Mouse (Mus musculus) neural tube, embryonic 12.5 days (tissue): ENCODE data around the gene Gpr1. TPM values are rescaled to one million over a fixed set of nuclear protein-coding genes. Genes with fewer than 3 reads are reported as not detected.

Experiments used
- ATAC-seq: fragments of 200-750 bp; cut with Nextera tagmentation; 2 replicates; pipeline ENCODE4 v1.8.0; 2017; ENCODE audit warnings: low read depth, mild to moderate bottlenecking, moderate TSS enrichment, moderate library complexity; ENCODE audit not compliant: low FRiP score
- H3K27ac ChIP-seq: fragments of 300-500 bp; sonication (generic); 2 replicates; pipeline ENCODE4 v1.5.1; 2016
- H3K27me3 ChIP-seq: fragments of 300-500 bp; sonication (generic); replicated peaks from 2 replicates; pipeline ENCODE4 v1.6.1; 2016; ENCODE audit warnings: mild to moderate bottlenecking
- H3K36me3 ChIP-seq: fragments of 300-500 bp; sonication (generic); 2 replicates; pipeline ENCODE4 v1.6.1; 2016; ENCODE audit warnings: mild to moderate bottlenecking
- H3K4me1 ChIP-seq: fragments of 300-500 bp; sonication (generic); 2 replicates; pipeline ENCODE4 v1.6.1; 2016
- H3K4me2 ChIP-seq: fragments of 300-500 bp; sonication (generic); replicated peaks from 2 replicates; pipeline ENCODE4 v1.6.1; 2016; ENCODE audit warnings: mild to moderate bottlenecking
- H3K4me3 ChIP-seq: fragments of 300-500 bp; sonication (generic); 2 replicates; pipeline ENCODE4 v1.5.1; 2016
- H3K9ac ChIP-seq: fragments of 300-500 bp; sonication (generic); 2 replicates; pipeline ENCODE4 v1.6.1; 2016; ENCODE audit warnings: mild to moderate bottlenecking
- H3K9me3 ChIP-seq: fragments of 300-500 bp; sonication (generic); 2 replicates; pipeline ENCODE4 v1.6.1; 2016; ENCODE audit warnings: mild to moderate bottlenecking
- whole genome bisulfite sequencing: fragments of 180-500 bp; shearing (Covaris S2); methylation state at CpG from one replicate; pipeline ENCODE4 v1.1.7; 2016; 5-methylcytosine and 5-hydroxymethylcytosine counted together
- polyA plus RNA-seq: library from polyadenylated mRNA; unstranded; fragments of >200 nt; fragmentation: Nextera tagmentation; extraction: Ambion mirVana; gene quantifications from 2 replicates; pipeline ENCODE4 v1.2.1, GENCODE M21; 2016

The Gpr1 gene
- polyA plus RNA-seq, 1 experiment from 2014 or later: 0.35 TPM

- Histone ChIP-seq H3K36me3 (no peaks in the 10 kb centered on the region), H3K27me3 (peaks cover 40% of the 10 kb centered on the region), H3K27ac (no peak overlapping the region), H3K4me3 (peak overlapping the region; percentile 31), H3K4me2 (peak overlapping the region; percentile 65), H3K9ac (peak overlapping the region; percentile 45; the same call in 1 of the 2 replicates), H3K4me1 (0 out of 2 replicates have a peak, but pooled peaks cover 8% of the 10 kb centered on the region), H3K9me3 (no peaks in the 10 kb centered on the region)
- no peak for ATAC-seq
- 3% methylated on average over 44 of the region's 44 CpGs for WGBS
These were observed 34.1 kb upstream of the Gpr1 start for GRCm38 (mm10) chr1:63248360-63248851.

GRCm38 (mm10) chr1:63247831-63248359 is 33.6 kb upstream of the Gpr1 start:
- Histone ChIP-seq H3K36me3 (no peaks in the 10 kb centered on the region), H3K4me1 (0 out of 2 replicates have a peak, but pooled peaks cover 8% of the 10 kb centered on the region), H3K9ac (peak overlapping the region; percentile 45; the same call in 1 of the 2 replicates), H3K4me3 (peak overlapping the region; percentile 31), H3K9me3 (no peaks in the 10 kb centered on the region), H3K27ac (no peak overlapping the region), H3K27me3 (peaks cover 40% of the 10 kb centered on the region), H3K4me2 (peak overlapping the region; percentile 65)
- WGBS: under 1% methylated on average over 18 of the region's 18 CpGs
- ATAC-seq: 0 out of 2 replicates have a peak, but pooled peaks have one; percentile 46

GRCm38 (mm10) chr1:63246862-63247521 is 32.6 kb upstream of the Gpr1 start:
- Histone ChIP-seq H3K9me3 (no peaks in the 10 kb centered on the region), H3K9ac (no peak overlapping the region), H3K27me3 (peaks cover 33% of the 10 kb centered on the region), H3K27ac (no peak overlapping the region), H3K4me3 (peak overlapping the region; percentile 13; the same call in 1 of the 2 replicates), H3K4me1 (0 out of 2 replicates have a peak, but pooled peaks cover 8% of the 10 kb centered on the region), H3K4me2 (peak overlapping the region; percentile 65), H3K36me3 (no peaks in the 10 kb centered on the region)
- peak; percentile 77 for ATAC-seq
- 2% methylated on average over 16 of the region's 16 CpGs for WGBS

GRCm38 (mm10) chr1:63243854-63244253 is 29.5 kb upstream of the Gpr1 start:
- H3K9me3 ChIP-seq: no peaks in the 10 kb centered on the region
- H3K4me3 ChIP-seq: no peak overlapping the region
- WGBS: 66% methylated on average over 4 of the region's 4 CpGs
- H3K4me2 ChIP-seq: no peak overlapping the region
- peaks cover 12% of the 10 kb centered on the region for H3K27me3 ChIP-seq
- no peaks in the 10 kb centered on the region for H3K36me3 ChIP-seq
- H3K4me1 ChIP-seq: 0 out of 2 replicates have a peak, but pooled peaks cover 8% of the 10 kb centered on the region
- ATAC-seq: no peak
- H3K27ac ChIP-seq: no peak overlapping the region
- H3K9ac ChIP-seq: no peak overlapping the region

DNA sequence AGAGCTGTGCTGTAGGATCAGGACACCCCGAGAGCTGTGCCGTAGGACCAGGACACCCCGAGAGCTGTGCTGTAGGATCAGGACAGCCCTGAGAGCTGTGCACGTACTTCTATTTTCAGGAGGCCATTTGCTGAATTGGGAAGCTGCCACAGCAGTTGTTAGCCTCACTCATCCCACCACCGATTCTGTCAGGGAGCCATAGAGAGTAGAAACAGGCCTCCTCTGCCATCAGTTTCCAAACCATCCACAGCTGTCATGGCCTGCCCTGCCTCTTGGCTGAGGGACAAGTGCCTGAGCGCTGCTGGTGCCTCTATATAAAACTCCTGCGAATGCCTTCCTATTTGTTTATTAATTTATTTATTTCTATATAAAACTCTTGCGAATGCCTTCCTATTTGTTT is 25.4 kb upstream of the Gpr1 start:
- 85% methylated on average over 8 of the region's 8 CpGs for WGBS

GRCm38 (mm10) chr1:63239305-63239704 is 25.0 kb upstream of the Gpr1 start:
- Histone ChIP-seq H3K4me1 (no peaks in the 10 kb centered on the region), H3K9me3 (no peaks in the 10 kb centered on the region), H3K27me3 (no peaks in the 10 kb centered on the region), H3K4me2 (no peak overlapping the region), H3K27ac (no peak overlapping the region), H3K36me3 (no peaks in the 10 kb centered on the region), H3K9ac (no peak overlapping the region), H3K4me3 (no peak overlapping the region)
- WGBS: 67% methylated on average over 4 of the region's 4 CpGs
- no peak for ATAC-seq

More for the DNA sequence above, 25.4 kb upstream of the Gpr1 start:
- Histone ChIP-seq H3K27me3 (no peaks in the 10 kb centered on the region), H3K9ac (no peak overlapping the region), H3K4me1 (no peaks in the 10 kb centered on the region), H3K9me3 (no peaks in the 10 kb centered on the region), H3K27ac (no peak overlapping the region), H3K4me3 (no peak overlapping the region), H3K36me3 (no peaks in the 10 kb centered on the region), H3K4me2 (no peak overlapping the region)
- ATAC-seq: no peak

DNA sequence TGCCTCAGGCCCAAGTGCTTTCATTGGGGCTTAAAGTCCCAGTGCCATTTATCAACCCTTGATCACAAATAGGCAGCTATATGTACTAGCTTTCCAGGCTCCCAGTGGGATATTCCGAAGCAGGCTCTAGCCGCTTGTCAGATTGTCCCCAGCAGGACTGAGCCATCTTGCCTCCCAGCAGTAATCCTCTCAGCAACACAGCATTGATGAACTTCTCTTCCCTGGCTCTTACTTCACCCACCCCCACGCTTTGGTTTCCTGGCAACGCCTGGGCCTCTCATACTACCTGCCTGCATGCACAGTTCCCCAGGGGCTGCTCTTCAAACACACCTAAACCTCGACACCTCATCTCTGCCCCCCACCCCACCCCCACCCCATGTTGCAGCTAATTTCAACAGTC is 23.0 kb upstream of the Gpr1 start:
- Histone ChIP-seq H3K9me3 (no peaks in the 10 kb centered on the region), H3K36me3 (no peaks in the 10 kb centered on the region), H3K4me2 (no peak overlapping the region), H3K9ac (no peak overlapping the region), H3K4me1 (no peaks in the 10 kb centered on the region), H3K27ac (no peak overlapping the region), H3K27me3 (no peaks in the 10 kb centered on the region), H3K4me3 (no peak overlapping the region)
- no peak for ATAC-seq
- WGBS: 26% methylated on average over 5 of the region's 5 CpGs

DNA sequence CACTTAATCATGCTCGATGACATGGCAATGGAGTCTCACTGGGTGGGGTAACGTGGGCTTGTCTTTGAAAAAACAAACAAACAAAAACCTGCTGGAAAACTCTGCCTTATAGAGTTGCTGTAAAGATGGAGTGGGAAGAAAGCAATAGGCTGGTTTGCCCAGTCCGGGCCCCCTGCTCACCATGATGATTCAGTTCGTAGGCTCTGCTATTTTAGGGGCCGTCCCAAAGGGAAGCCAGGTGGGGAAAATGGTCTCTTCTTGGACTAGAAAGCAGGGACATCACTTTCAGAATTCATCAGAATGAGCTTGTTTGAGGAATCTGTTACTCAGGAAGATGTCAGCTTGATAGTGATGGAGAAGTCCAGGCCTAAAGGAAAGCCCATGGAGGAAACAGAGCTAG is 12.9 kb upstream of the Gpr1 start:
- Histone ChIP-seq H3K9ac (no peak overlapping the region), H3K9me3 (no peaks in the 10 kb centered on the region), H3K27me3 (no peaks in the 10 kb centered on the region), H3K36me3 (no peaks in the 10 kb centered on the region), H3K4me1 (no peaks in the 10 kb centered on the region), H3K4me2 (no peak overlapping the region), H3K27ac (no peak overlapping the region), H3K4me3 (no peak overlapping the region)
- ATAC-seq: no peak
- 73% methylated on average over 5 of the region's 5 CpGs for WGBS

DNA sequence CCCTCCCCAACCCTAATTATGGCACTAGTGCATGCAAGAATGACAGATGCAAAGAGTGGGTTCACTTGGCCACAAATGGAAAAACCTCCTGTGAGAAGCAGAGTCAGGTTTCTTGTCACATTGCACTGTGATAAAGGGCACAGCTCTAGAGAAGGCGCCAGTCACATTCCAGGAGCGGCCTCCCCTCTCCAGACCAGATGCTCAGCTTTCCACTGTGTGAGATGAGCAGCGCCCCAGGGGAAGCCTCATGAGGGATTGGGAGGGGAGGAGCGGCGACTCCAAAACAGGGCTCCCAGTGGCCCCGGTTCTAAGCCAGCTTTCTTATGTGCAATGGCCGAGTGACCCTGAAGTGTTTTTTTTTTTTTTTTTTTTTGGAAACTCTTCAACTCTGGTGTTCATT is 11.5 kb upstream of the Gpr1 start:
- H3K27me3 ChIP-seq: no peaks in the 10 kb centered on the region
- H3K27ac ChIP-seq: no peak overlapping the region
- no peaks in the 10 kb centered on the region for H3K4me1 ChIP-seq
- WGBS: 12% methylated on average over 7 of the region's 7 CpGs
- no peak overlapping the region for H3K4me2 ChIP-seq
- H3K4me3 ChIP-seq: no peak overlapping the region
- H3K36me3 ChIP-seq: no peaks in the 10 kb centered on the region
- no peak overlapping the region for H3K9ac ChIP-seq
- ATAC-seq: no peak
- H3K9me3 ChIP-seq: no peaks in the 10 kb centered on the region

- no peak overlapping the region for H3K4me2 ChIP-seq
- H3K4me3 ChIP-seq: no peak overlapping the region
- no peak overlapping the region for H3K27ac ChIP-seq
- no peaks in the 10 kb centered on the region for H3K27me3 ChIP-seq
- ATAC-seq: no peak
- no peaks in the 10 kb centered on the region for H3K36me3 ChIP-seq
- H3K4me1 ChIP-seq: no peaks in the 10 kb centered on the region
- WGBS: 90% methylated on average over 4 of the region's 4 CpGs
- no peak overlapping the region for H3K9ac ChIP-seq
- H3K9me3 ChIP-seq: no peaks in the 10 kb centered on the region
These were observed 10.7 kb upstream of the Gpr1 start for GRCm38 (mm10) chr1:63225009-63225408.

GRCm38 (mm10) chr1:63219277-63219676 is 4.9 kb upstream of the Gpr1 start:
- ATAC-seq: no peak
- Histone ChIP-seq H3K27ac (no peak overlapping the region), H3K9me3 (no peaks in the 10 kb centered on the region), H3K9ac (no peak overlapping the region), H3K4me3 (no peak overlapping the region), H3K36me3 (no peaks in the 10 kb centered on the region), H3K4me1 (0 out of 2 replicates have a peak, but pooled peaks cover 2% of the 10 kb centered on the region), H3K27me3 (no peaks in the 10 kb centered on the region), H3K4me2 (no peak overlapping the region)
- WGBS: 91% methylated on average over 4 of the region's 4 CpGs

- ATAC-seq: no peak
These were observed 288 bp upstream of the Gpr1 start for GRCm38 (mm10) chr1:63214631-63215030.

More at GRCm38 (mm10) chr1:63214631-63215030, 288 bp upstream of the Gpr1 start:
- Histone ChIP-seq H3K27me3 (no peaks in the 10 kb centered on the region), H3K36me3 (no peaks in the 10 kb centered on the region), H3K4me2 (0 out of 2 replicates have a peak overlapping the region, but pooled peaks have one; percentile 2), H3K9me3 (no peaks in the 10 kb centered on the region), H3K9ac (no peak overlapping the region), H3K4me1 (0 out of 2 replicates have a peak, but pooled peaks cover 6% of the 10 kb centered on the region), H3K27ac (no peak overlapping the region), H3K4me3 (no peak overlapping the region)
- 43% methylated on average over 7 of the region's 7 CpGs for WGBS
